In genomic region chr14:101327421-101327820, GRCm38 (mm10) we compare ENCODE assay signal across 11 mouse cellular contexts.
DNase-seq lines count a peak whose midpoint lies in the region; ATAC-seq and TF ChIP-seq lines count a peak whose summit lies in the region.
"Had no signal": no experiment of that assay in that cellular context is flagged by ENCODE, and none has a peak within 500 bp of the region (broad histone marks: within the 10 kb centered on the region; RNA-seq: fewer than 3 reads in every experiment).

No protein-coding gene starts in this region.

- no peak overlapping the region for H3K27ac ChIP-seq in cerebellum, adult 2 months (ENCODE audit: insufficient read depth, low read length)
- no peak overlapping the region for H3K27ac ChIP-seq in hindbrain, embryonic 12.5 days
- H3K27ac ChIP-seq in neural tube, embryonic 13.5 days (replicated peaks), result no peak overlapping the region; the same call in 1 of the 2 replicates
- H3K27ac ChIP-seq: kidney, postnatal 0 days; macrophage had no signal

- peak; percentile 6 to 20 for DNase-seq in left cerebral cortex, postnatal 14 days (ENCODE audit: low spot score in 2 of 2)
- DNase-seq in left cerebral cortex, adult 9 months (ENCODE audit: low spot score in 2 of 2), result no peak
- peak; percentile 46 to 61 for DNase-seq in cerebellum, adult 2 months
- DNase-seq in lung, adult 18-20 months, result no peak
- DNase-seq in urinary bladder, postnatal 36 days (ENCODE audit: low spot score in 2 of 2), result no peak
- DNase-seq: thymus, postnatal 36 days had no signal

- H3K4me1 ChIP-seq in cerebellum, adult 2 months (ENCODE audit: control insufficient read depth, insufficient read depth, low read length), result no peaks in the 10 kb centered on the region
- H3K4me1 ChIP-seq in hindbrain, embryonic 12.5 days, result peaks cover 4% of the 10 kb centered on the region
- H3K4me1 ChIP-seq in neural tube, embryonic 13.5 days (replicated peaks), result peaks cover 16% of the 10 kb centered on the region

- H3K4me2 ChIP-seq in hindbrain, embryonic 12.5 days (replicated peaks), result no peak overlapping the region
- H3K4me2 ChIP-seq in neural tube, embryonic 13.5 days, result no peak overlapping the region

- 8% methylated on average over 6 of the region's 6 CpGs for WGBS in cerebellum, adult 2 months
- 39% methylated on average over 6 of the region's 6 CpGs for WGBS in hindbrain, embryonic 12.5 days
- 24% methylated on average over 6 of the region's 6 CpGs for WGBS in neural tube, embryonic 13.5 days

- peak; percentile 65; the same call in 1 of the 2 replicates for ATAC-seq in hindbrain, embryonic 12.5 days (ENCODE audit: low FRiP score)
- ATAC-seq in neural tube, embryonic 13.5 days (ENCODE audit: low read depth), result peak; percentile 72
- ATAC-seq in megakaryocyte progenitor cell, adult 5-6 weeks (replicated peaks; ENCODE audit: poor library complexity), result no peak

- H3K9ac ChIP-seq in hindbrain, embryonic 12.5 days, result no peak overlapping the region
- no peak overlapping the region for H3K9ac ChIP-seq in neural tube, embryonic 13.5 days

- intact Hi-C loops in left cerebral cortex, postnatal 14 days (cut with DNase I), result no loop called here

- TF ChIP-seq POLR2A in cerebellum, adult 2 months (IDR thresholded peaks at IDR 0.05; ENCODE audit: borderline replicate concordance, insufficient read depth, low read length), result no peak

- TF ChIP-seq CTCF in cerebellum, adult 2 months (IDR thresholded peaks at IDR 0.05; ENCODE audit: borderline replicate concordance, insufficient read depth, low read depth, low read length), result no peak

- H3K27me3 ChIP-seq in cerebellum, adult 2 months (ENCODE audit: control insufficient read depth, insufficient read depth, low read length), result no peaks in the 10 kb centered on the region; the same call in 1 of the 2 replicates
- no peaks in the 10 kb centered on the region for H3K27me3 ChIP-seq in hindbrain, embryonic 12.5 days
- H3K27me3 ChIP-seq in neural tube, embryonic 13.5 days, result no peaks in the 10 kb centered on the region

- no peak overlapping the region for H3K4me3 ChIP-seq in cerebellum, adult 2 months (replicated peaks; ENCODE audit: insufficient read depth, low read depth, low read length)
- H3K4me3 ChIP-seq in hindbrain, embryonic 12.5 days, result no peak overlapping the region
- H3K4me3 ChIP-seq in neural tube, embryonic 13.5 days, result no peak overlapping the region

- H3K36me3 ChIP-seq in hindbrain, embryonic 12.5 days, result no peaks in the 10 kb centered on the region
- no peaks in the 10 kb centered on the region for H3K36me3 ChIP-seq in neural tube, embryonic 13.5 days

- H3K9me3 ChIP-seq in hindbrain, embryonic 12.5 days (replicated peaks), result no peaks in the 10 kb centered on the region
- no peaks in the 10 kb centered on the region for H3K9me3 ChIP-seq in neural tube, embryonic 13.5 days

Comparison
In these comparisons a context has a peak if more than half of its experiments do, and no peak if none do; other contexts are left out.
1. DNase-seq: peak in left cerebral cortex, postnatal 14 days (2 of 2) and cerebellum, adult 2 months (2 of 2); none in left cerebral cortex, adult 9 months (0 of 2), lung, adult 18-20 months (0 of 2) and urinary bladder, postnatal 36 days (0 of 2).